Mouse (Mus musculus) WW6 (cell line): Measurements from ENCODE around the gene Mboat2.

ENCODE experiments used
- DNase-seq: peaks from one replicate; pipeline ENCODE4 v3.0.0-alpha.2; 2013; ENCODE audit warnings: low read depth, low spot score

Gene Mboat2

GRCm38 (mm10) chr12:24860436-24860835 lies 29.8 kb downstream of the Mboat2 start:
- no peak for DNase-seq

- no peak for DNase-seq
Measured at GRCm38 (mm10) chr12:24863762-24864161, 33.1 kb downstream of the Mboat2 start.

- no peak for DNase-seq
Measured at GRCm38 (mm10) chr12:24866645-24867044, 36.0 kb downstream of the Mboat2 start.

- DNase-seq: no peak
Measured at GRCm38 (mm10) chr12:24868694-24869093, 38.0 kb downstream of the Mboat2 start.

GRCm38 (mm10) chr12:24869231-24869630 lies 38.6 kb downstream of the Mboat2 start:
- DNase-seq: no peak

GRCm38 (mm10) chr12:24870901-24871300 lies 40.2 kb downstream of the Mboat2 start:
- DNase-seq: no peak

- no peak for DNase-seq
Measured at GRCm38 (mm10) chr12:24872264-24872663, 41.6 kb downstream of the Mboat2 start.

- DNase-seq: no peak
Measured at GRCm38 (mm10) chr12:24872689-24873088, 42.0 kb downstream of the Mboat2 start.

GRCm38 (mm10) chr12:24875908-24876307 lies 45.2 kb downstream of the Mboat2 start:
- no peak for DNase-seq

GRCm38 (mm10) chr12:24877231-24877630 lies 46.6 kb downstream of the Mboat2 start:
- DNase-seq: no peak

GRCm38 (mm10) chr12:24878090-24878489 lies 47.4 kb downstream of the Mboat2 start:
- DNase-seq: no peak

GRCm38 (mm10) chr12:24878735-24879362 lies 48.2 kb downstream of the Mboat2 start:
- no peak for DNase-seq

GRCm38 (mm10) chr12:24879613-24880029 lies 48.9 kb downstream of the Mboat2 start:
- DNase-seq: no peak

GRCm38 (mm10) chr12:24883279-24883678 lies 52.6 kb downstream of the Mboat2 start:
- no peak for DNase-seq

GRCm38 (mm10) chr12:24886800-24887199 lies 56.1 kb downstream of the Mboat2 start:
- DNase-seq: no peak

- DNase-seq: no peak
Measured at GRCm38 (mm10) chr12:24889371-24890051, 58.8 kb downstream of the Mboat2 start.

GRCm38 (mm10) chr12:24890158-24890557 lies 59.5 kb downstream of the Mboat2 start:
- DNase-seq: no peak

- DNase-seq: no peak
Measured at GRCm38 (mm10) chr12:24890684-24891459, 60.2 kb downstream of the Mboat2 start.

- no peak for DNase-seq
Measured at GRCm38 (mm10) chr12:24892536-24892935, 61.9 kb downstream of the Mboat2 start.

- DNase-seq: no peak
Measured at GRCm38 (mm10) chr12:24893777-24894468, 63.2 kb downstream of the Mboat2 start.

- no peak for DNase-seq
Measured at GRCm38 (mm10) chr12:24895352-24895751, 64.7 kb downstream of the Mboat2 start.

GRCm38 (mm10) chr12:24897354-24897753 lies 66.7 kb downstream of the Mboat2 start:
- DNase-seq: no peak
